Mouse (Mus musculus): ENCODE results near the gene Troap.

GRCm38 (mm10) chr15:99112843-99113395 is 38.5 kb downstream of the Troap start:
- TF ChIP-seq CHD2 (IDR thresholded peaks at IDR 0.05; ENCODE audit: low read depth, low read length) (no peak), ZC3H11A (IDR thresholded peaks at IDR 0.05; ENCODE audit: borderline replicate concordance, low read depth, low read length) (no peak), HCFC1 (IDR thresholded peaks at IDR 0.05; ENCODE audit: borderline replicate concordance, insufficient read depth, low read length) (no peak), MAFK (IDR thresholded peaks at IDR 0.05; ENCODE audit: insufficient read depth, low read depth, low read length) (no peak), ZNF384 (IDR thresholded peaks at IDR 0.05; ENCODE audit: low read depth, low read length) (peak; percentile 54; the same call in 1 of the 2 replicates)

All from ES-E14 (cell line).